Mouse (Mus musculus) retina, postnatal 1 day (tissue): Measurements from ENCODE around the gene Gm7954.
"Not testable (repeated sequence)": the region's sequence is repeated elsewhere in the genome, so short reads cannot be mapped to it uniquely, and the experiment has no call there.

Source experiments
- DNase-seq: peaks from one replicate; pipeline ENCODE4 v3.0.0-alpha.2; 2012

The Gm7954 gene

DNA sequence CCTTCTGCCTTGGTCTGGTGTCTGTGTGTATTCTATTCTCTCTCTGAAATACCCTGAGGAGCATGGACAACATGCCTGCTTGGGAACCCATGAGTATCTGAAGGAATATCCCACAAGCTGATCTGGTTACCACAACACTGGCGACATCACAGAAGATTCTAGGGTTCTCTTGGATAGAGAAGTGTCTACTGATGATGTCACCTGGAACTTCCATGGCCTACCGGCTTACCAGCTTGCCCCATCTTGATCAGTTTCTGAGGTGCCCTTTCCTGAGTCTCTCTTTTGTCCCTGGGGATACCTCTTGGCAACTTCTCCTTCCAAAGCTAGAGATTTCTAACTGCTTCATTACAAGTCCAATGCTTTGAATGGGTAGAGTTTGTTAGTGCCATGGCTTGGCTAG is at the start of gene Gm7954:
TSS of gene Gm7954 (minus strand) at position 101 of the 400 bp plus-strand sequence.
- not testable (repeated sequence) for DNase-seq

DNA sequence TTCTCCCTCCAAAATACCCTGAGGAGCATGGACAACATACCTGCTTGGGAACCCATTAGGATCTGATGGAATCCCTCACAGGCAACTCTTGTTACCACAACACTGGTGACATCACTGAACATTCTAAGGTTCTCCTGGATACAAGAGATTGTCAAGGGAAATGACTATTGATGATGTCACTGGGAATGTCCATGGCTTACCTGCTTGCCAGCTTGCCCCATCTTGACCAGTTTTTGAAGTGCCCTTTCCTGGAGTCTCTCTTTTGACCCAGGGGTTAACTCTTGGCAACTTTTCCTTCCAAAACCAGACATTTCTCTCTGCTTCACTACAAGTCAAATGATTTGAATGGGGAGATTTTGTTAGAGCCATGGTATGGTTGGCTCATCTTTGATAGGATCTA is 36.1 kb upstream of the Gm7954 start, which contains the start of gene Gm3486:
TSS of gene Gm3486 (minus strand) at position 101 of the 400 bp plus-strand sequence.
- not testable (repeated sequence) for DNase-seq

DNA sequence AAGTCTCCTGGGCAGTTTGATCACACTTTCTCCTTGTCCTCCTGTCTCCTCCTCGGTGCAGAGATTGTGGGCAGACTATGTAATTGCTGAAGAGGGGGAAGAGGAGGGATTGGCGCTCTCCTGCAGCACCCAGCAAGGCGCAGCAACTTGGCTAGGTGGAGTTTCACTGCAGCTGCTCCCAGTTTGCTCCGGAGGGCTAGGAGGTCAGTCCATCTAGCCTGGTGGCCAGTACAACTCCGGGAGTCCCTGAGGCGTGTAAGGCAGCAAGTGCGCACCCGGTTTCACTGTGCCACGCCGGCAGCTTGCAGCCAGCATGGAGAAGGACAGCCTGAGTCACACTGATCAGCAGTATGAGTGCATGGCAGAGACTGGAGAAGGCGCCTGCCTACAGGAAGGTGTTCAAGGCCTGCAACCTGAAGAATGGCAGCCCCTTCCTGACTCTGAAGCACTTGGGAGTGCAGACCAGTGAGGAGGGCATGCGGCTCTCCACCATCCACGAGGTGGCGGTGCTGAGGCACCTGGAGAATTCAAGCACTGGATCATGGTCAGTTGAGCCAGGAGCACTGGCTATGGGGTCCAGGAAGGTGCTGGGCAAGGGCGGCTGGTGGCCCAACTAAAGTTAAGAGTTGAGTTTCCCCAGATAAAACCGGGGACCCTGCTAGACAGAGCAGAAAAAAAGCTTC is 27.8 kb downstream of the Gm7954 start:
- peak; percentile 44 for DNase-seq

DNA sequence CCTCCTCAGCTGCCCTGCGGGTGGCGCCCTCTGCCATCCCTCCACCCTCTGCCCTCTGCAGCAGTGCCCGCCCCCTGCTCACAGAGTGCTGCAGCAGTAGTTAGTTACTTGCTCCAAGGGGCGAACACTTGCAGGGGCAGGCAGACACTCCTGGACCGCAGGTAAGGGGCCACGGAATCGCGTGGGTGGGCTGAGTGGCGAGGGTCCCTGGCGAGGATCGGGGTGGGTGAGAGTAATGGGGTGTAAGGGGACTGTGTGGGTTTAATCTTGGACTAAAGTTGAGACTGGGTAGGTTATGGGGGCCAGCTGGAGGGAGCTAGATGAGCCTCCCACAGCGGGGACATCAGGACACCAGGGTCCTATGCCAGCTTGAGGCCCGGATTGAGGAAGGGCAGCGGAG is 28.6 kb downstream of the Gm7954 start:
- peak; percentile 6 for DNase-seq

DNA sequence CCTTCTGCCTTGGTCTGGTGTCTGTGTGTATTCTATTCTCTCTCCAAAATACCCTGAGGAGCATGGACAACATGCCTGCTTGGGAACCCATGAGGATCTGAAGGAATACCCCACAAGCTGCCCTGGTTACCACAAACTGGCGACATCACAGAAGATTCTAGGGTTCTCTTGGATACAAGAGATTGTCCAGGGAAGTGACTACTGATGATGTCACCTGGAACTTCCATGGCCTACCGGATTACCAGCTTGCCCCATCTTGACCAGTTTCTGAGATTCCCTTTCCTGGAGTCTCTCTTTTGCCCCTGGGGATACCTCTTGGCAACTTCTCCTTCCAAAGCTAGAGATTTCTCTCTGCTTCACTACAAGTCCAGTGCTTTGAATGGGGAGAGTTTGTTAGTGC is 45.1 kb downstream of the Gm7954 start, which contains the start of gene Gm6482:
TSS of gene Gm6482 (minus strand) at position 101 of the 400 bp plus-strand sequence.
- DNase-seq: not testable (repeated sequence)
